Mouse (Mus musculus) embryonic fibroblast, embryonic 13.5 days (primary cell): ENCODE data around the gene Prkar1b. TPM values are rescaled to one million over a fixed set of nuclear protein-coding genes. Genes with fewer than 3 reads are reported as not detected.

Experiments used
- H3K27ac ChIP-seq: 2 replicates; pipeline ENCODE4 v1.5.1; 2012; ENCODE audit warnings: low read length, control low read depth, inconsistent platforms; ENCODE audit not compliant: insufficient read depth
- H3K4me1 ChIP-seq: 2 replicates; pipeline ENCODE4 v1.6.1; 2011; ENCODE audit warnings: low read length; ENCODE audit not compliant: control insufficient read depth, insufficient read depth
- H3K4me3 ChIP-seq: 2 replicates; pipeline ENCODE4 v1.5.1; 2011; ENCODE audit warnings: mild to moderate bottlenecking, control low read depth, low read length; ENCODE audit not compliant: insufficient read depth
- CTCF ChIP-seq: IDR thresholded peaks from 2 replicates; pipeline ENCODE4 v1.5.1; 2011; ENCODE audit warnings: mild to moderate bottlenecking, control low read depth, low read length, moderate library complexity, borderline replicate concordance; ENCODE audit not compliant: insufficient read depth
- POLR2A ChIP-seq: IDR thresholded peaks from 2 replicates; pipeline ENCODE4 v1.6.1; 2011; ENCODE audit warnings: low read depth, mild to moderate bottlenecking, control low read depth, low read length, moderate library complexity
- polyA plus RNA-seq: library from polyadenylated mRNA; stranded (reverse); fragments of >200 nt; gene quantifications from 2 replicates; pipeline ENCODE4 v1.2.4, GENCODE M21; 2011; ENCODE audit warnings: low read depth; ENCODE audit not compliant: missing spikeins, insufficient read length

Gene Prkar1b
- polyA plus RNA-seq, 1 experiment, result 20.4 TPM

- Histone ChIP-seq H3K4me3 (no peak overlapping the region), H3K4me1 (peaks cover 4% of the 10 kb centered on the region), H3K27ac (no peak overlapping the region)
- TF ChIP-seq POLR2A, result no peak
- no peak for TF ChIP-seq CTCF
These were observed 178.4 kb downstream of the Prkar1b start for GRCm38 (mm10) chr5:138971405-138971804.

DNA sequence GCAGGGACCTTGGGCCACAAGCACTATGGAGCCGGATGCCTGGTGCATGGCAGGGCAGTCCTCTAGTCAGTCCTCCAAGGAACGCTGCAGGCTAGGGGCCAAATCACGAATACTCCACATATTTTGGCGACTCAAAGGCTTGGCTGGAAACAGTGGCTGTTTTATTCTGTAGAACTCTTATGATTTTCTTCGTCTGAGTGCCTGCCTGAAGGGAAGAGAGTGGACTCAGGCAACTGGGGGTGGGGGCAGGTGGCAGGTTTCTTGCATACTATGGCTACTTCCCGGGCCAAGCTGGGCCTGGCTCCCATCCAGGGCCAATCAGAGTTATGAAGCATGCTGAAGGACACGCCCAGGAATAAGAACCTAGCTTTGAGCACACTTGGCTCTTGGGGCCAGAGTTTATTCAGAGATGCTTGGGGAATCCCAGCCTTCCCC is 179.7 kb downstream of the Prkar1b start:
- Histone ChIP-seq H3K4me1 (peaks cover 4% of the 10 kb centered on the region), H3K27ac (no peak overlapping the region), H3K4me3 (no peak overlapping the region)
- no peak for TF ChIP-seq POLR2A
- no peak for TF ChIP-seq CTCF

Other genes starting within 250 kb of the Prkar1b start
- 32.4 and 43.2 TPM in 2 replicates for gene Pdgfa, start 152.6 kb downstream of the Prkar1b start, polyA plus RNA-seq
- 8.5 and 10.2 TPM in 2 replicates for gene Dnaaf5, start 222 bp upstream of the Prkar1b start, polyA plus RNA-seq
- gene Sun1, start 50.6 kb upstream of the Prkar1b start, polyA plus RNA-seq, result 46.3 and 49.0 TPM in 2 replicates
- gene Get4, start 102.3 kb upstream of the Prkar1b start, polyA plus RNA-seq, result 54.6 and 61.6 TPM in 2 replicates
- gene Adap1, start 175.6 kb upstream of the Prkar1b start, polyA plus RNA-seq, result 0.54 TPM in 1 of 2 replicates, not detected in the other
- 46.7 and 52.2 TPM in 2 replicates for gene Cox19, start 201.4 kb upstream of the Prkar1b start, polyA plus RNA-seq
- not detected in 2 replicates for gene Cyp2w1, start 202.6 kb upstream of the Prkar1b start, polyA plus RNA-seq
- 0.72 and 0.88 TPM in 2 replicates for gene Gpr146, start 227.7 kb upstream of the Prkar1b start, polyA plus RNA-seq